Mouse (Mus musculus) frontal cortex, adult 2 months (tissue): ENCODE data around the gene As3mt. TPM values are rescaled to one million over a fixed set of nuclear protein-coding genes. Genes with fewer than 3 reads are reported as not detected.
"Not testable (repeated sequence)": the region's sequence is repeated elsewhere in the genome, so short reads cannot be mapped to it uniquely, and the experiment has no call there.

ENCODE experiments used
- DNase-seq, 2 experiments: peaks; one replicate each; pipeline ENCODE4 v3.0.0; 2022; ENCODE audit warnings: low spot score in 1 of 2; ENCODE audit errors: extremely low spot score in 1 of 2
- polyA plus RNA-seq: library from polyadenylated mRNA; depleted of rRNA; stranded (reverse); fragments of >200 nt; gene quantifications from 2 replicates; pipeline ENCODE4 v1.2.3, GENCODE M21; 2012

As3mt gene
- polyA plus RNA-seq, 1 experiment = 21.6 TPM

DNA sequence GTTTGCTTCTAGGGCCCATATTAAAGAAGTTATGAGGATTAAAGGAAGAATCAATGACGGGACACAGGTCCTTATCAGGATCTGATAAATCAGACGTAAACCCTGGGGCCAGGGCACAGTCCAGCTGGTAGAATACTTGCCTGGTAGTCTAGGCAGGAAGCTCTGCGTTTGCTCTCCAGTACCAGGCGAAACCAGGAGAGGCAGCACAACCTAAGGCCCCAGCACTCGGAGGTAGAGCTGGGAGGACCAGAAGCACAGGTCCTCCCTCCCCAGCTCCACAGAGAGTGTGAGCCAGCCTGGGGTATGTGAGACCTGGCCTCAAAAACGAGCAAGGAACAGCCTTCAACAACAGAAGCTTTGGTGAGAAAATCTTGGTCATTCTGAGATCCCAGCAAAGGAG is 34.3 kb downstream of the As3mt start:
- no peak for DNase-seq

DNA sequence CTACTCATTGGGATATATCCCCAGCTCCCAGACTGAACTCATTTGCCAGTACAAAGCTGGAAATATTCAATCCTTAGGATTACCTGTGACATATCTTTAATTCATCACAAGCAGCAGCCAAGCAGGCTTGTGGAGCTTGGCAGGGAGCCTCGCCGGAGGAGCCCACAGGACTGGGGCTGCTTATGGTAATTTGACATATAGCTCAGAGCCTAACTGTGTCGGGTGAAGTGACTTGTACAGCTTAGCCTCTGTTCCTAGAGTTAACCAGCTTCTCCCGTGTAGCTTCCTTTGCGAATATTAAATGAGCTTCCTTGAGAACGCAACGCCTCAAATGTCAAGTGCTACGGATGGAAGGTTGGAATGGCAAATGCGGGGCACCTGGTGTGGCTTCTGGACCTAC is 37.4 kb downstream of the As3mt start:
- DNase-seq = no peak

DNA sequence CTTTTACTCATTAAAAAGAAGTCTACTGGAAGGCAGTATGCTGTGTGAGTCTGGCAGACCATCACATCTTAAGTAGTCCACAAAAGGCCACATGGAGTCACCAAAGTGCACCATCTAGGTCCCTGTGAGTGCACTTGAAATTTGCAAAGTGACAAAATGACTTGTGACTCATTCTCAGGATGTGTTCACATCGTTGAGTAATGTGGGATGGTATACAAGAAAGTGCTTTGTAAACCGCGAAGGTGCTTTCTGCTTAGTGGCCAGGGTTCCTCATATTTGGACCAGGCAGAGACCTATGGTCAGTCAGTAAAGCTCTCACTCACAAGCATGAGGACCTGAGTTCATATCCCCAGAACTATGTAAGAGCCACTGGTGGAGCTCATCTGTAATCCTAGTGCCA is 40.5 kb downstream of the As3mt start:
- no peak for DNase-seq

DNA sequence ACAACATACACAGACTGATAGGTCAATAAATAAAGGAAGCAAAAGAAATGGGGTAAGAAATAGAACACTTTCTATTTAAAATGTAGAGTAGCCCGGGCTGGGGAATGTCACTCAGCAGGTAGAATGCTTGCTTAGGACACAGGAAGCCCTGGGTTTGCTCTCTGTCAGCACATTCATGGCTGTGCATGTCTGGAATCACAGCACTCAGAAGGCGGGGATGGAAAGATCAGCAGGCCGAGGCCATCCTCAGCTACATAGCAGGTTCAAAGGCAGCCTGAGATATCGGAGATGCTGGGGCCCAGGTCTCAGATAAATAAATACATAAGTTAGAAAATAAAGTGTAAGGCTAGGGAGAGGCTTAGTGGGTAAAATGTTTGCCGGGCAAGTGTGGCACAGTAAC is 45.0 kb downstream of the As3mt start:
- DNase-seq = no peak

DNA sequence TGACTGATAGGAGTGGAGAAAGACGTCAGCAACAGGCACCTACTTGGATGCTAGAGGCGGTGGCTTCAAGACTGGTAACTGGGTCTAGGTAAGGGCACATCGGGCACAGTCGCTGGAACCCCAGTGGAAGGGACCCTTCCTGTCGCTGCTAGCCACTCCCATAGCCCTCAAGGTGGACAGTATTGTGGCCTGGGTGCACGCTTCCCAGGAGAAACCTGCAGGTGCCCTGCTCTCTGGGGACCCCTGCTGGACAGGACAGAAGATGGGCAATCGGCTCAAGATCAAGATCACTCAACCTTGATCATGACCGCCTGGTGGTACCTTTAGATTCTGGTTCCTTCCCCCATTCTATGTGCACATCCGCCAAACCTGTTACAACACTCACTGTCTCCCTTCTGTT is 47.8 kb downstream of the As3mt start:
- DNase-seq = no peak

DNA sequence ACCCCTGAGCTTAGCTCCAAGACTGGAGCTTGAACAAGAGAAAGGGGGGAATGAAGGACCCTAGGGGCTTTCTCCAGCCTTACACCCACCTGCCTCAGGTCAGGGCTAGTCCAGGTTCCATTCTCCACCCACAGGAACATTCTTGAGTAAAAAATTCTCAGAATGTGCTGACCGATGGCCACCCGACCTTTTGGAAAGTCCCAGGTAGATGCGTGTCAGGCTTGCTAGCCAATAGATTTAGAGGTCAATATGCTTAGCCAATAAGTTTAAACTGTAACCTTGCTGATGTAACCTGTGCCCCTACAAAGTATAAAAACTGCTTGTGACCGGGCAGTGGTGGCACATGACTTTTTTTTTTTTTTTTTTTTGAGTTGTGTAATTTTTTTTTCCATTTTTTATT is 49.0 kb downstream of the As3mt start:
- no peak for DNase-seq

DNA sequence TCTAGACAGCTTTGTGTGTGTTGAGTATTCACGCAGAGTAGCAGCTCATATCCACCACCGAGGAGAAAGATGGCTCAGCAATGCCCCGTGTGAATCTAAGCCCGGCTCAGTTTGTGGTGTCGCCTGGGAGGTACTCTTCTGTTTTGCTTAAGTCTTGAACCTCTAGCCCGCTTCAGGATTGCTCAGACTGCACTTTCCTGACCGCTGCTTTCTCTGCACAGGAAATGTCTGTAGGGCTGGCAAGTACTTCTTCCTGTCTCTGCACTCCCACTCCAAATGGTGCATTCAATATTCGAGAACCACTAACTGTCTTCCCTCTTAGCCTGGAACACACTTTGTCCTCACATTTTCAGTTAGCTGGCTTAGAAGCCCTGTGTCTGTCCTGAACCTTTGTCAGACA is 51.8 kb downstream of the As3mt start:
- no peak for DNase-seq

DNA sequence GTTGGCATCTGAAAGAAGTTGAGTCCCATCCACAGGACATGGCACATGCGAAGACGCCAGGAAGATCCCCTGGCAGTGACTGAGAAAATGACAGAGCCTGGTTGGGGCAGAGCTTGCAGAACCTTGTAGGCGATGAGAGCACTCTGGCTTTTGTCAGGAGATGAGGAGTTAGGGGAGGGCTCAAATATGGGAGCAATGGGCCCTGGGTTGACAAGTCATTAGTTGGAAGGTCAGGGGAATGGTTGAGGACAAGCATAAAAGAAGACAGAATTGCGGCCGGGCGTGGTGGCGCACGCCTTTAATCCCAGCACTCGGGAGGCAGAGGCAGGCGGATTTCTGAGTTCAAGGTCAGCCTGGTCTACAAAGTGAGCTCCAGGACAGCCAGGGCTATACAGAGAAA is 52.7 kb downstream of the As3mt start:
- not testable (repeated sequence) for DNase-seq

DNA sequence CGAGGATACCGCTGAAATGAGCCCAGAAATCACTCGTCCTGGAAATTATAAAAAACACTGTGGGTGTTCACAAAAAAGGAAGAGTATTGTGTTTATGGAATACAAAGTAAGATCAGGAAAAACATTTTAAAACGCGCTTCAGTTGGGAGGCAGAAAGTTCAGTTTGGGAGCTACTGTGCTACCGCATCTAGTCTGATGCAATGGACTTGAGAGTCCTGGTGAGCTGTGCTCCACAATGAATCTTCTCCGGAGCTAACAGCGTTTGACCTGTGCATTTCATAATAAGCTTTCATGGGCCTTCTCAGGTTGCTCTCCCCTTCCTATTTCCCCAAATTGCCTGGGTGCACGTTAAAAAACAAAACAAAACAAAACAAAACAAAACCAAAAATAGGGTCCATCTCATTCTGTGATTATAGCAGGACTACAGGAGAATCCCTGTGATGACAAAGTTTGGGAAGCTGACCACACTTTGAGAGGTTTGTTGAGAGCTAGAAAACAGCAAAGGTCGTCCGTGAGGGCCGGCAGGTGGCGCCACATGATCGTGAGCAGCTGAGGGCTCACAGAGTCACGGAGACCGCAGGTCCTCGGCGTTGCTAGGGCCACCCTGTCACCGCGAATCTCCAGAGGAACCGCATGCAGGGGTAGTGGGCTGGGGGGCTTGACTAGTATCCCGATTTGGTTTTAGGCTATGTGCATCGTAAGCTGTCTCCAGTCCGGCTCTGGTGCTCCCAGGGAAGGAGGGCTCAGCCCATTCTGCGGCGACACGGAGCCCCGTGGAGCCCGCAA is 53.3 kb downstream of the As3mt start:
- DNase-seq = peak; percentile 75 to 93

DNA sequence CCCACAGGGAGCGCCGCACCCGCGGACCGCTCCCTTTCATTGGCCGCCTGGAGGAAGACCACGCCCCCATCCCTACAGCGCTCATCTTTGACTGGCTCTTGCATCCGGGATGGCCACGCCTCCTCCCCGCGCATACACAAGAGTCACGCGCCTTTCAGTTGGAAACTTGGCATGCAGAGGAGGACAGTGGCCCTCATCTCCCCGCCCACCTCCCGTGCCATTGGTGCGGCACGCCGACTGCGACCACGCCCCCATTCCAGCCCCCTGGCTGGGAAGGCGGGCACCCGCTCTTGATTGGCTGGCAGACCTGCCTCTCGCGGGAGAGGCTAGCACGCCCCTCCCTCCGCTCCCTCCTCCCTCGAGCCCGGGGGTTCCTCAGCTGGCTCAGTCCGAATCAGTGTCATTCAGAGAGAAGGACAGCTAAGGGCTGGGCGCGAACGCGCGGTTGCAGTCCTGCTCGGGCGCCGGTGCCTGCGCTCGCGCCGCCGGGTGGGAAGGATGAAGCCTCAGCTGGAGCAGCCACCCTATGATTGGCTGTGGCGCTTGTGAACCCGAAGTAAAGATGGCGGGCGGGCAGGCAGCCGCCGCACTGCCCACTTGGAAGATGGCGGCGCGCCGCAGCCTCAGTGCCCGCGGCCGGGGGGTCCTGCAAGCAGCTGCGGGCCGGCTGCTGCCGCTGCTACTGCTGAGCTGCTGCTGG is 54.1 kb downstream of the As3mt start, which contains the start of gene Cnnm2:
Gene Cnnm2 (plus strand): TSS at position 350 of the 700 bp plus-strand sequence.
- peak; percentile 100 for DNase-seq

DNA sequence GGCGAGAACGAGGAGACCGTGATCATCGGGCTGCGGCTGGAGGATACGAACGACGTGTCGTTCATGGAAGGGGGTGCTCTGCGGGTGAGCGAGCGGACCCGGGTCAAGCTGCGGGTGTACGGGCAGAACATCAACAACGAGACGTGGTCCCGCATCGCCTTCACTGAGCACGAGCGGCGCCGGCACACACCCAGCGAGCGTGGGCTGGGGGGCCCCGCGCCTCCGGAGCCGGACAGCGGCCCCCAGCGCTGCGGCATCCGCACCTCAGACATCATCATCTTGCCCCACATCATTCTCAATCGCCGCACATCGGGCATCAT is 54.7 kb downstream of the As3mt start:
- DNase-seq = no peak

DNA sequence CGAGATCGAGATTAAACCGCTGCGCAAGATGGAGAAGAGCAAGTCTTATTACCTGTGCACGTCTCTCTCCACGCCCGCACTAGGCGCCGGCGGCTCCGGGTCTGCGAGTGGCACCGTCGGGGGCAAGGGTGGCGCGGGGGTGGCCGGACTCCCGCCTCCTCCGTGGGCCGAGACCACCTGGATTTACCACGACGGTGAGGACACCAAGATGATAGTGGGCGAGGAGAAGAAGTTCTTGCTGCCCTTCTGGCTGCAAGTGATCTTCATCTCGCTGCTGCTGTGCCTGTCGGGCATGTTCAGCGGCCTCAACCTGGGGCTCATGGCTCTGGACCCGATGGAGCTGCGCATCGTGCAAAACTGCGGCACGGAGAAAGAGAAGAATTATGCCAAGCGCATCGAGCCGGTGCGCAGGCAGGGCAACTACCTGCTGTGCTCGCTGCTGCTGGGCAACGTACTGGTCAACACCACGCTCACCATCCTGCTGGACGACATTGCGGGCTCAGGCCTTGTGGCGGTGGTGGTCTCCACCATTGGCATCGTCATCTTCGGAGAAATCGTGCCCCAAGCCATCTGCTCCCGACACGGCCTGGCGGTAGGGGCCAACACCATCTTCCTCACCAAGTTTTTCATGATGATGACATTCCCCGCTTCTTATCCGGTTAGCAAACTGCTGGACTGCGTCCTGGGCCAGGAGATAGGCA is 55.2 kb downstream of the As3mt start:
- DNase-seq = peak; percentile 33 to 43

DNA sequence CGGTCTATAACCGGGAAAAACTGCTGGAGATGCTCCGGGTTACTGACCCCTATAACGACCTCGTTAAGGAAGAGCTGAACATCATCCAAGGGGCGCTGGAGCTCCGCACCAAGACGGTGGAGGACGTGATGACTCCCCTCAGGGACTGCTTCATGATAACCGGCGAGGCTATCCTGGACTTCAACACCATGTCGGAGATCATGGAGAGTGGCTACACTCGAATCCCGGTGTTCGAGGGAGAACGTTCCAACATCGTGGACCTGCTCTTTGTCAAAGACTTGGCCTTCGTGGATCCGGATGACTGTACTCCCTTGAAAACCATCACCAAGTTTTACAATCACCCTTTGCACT is 55.7 kb downstream of the As3mt start:
- DNase-seq = no peak

DNA sequence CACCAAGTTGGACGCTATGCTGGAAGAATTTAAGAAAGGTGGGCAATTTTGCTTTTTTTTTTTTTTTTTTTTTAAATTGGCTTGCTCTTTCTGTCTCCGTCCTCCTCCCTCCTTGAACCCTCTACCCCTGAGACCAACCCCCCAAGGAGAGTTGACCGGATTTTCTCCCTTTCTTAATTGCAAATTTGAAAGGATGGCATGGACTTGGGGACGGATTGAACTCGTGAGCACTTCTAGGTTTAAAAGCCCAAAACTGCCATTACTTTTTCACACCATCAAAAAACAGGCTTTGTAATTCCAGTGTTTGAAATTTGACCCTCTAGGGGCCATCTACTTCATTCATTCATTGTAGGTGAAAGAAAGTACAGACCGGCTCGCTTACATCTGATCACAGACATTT is 56.1 kb downstream of the As3mt start:
- DNase-seq = no peak

DNA sequence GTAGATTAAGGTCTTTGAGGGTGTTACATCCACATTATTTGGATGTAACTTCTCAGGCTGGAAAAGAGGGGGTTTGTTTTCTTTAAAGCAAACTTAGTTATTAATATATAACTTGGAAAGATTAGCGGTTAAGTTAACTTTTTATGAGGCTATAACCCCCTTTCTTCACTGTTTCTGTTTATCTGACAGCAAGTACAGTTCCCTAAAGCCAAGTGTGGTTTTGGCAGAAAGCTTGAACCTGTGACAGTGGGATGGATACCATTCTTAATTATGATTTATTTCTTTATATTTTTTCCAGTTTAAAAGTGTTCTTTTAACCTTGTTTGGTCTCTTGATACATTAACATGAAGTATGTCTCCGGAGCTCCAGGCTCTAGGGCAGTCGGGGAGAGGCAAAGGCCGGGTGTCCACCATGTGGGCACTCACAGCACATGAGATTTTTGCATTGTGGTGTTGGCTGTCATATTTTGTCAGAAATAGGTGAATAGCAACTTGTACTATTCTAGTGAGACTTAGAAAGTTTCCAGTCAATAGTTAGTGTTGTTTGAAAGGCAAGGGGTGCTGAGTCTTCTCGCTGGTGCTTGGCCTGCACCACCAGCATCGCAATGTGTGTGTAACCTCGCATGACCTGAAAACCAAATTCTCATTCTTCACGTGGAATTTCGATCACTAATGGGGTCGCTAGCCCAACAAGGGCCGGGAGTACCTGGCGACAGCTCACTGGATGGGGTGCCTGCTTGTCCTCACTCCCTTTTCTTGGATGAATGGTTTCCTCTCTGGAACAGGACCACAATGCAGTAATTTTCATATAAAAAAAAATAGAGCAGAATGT is 56.9 kb downstream of the As3mt start:
- DNase-seq = no peak

DNA sequence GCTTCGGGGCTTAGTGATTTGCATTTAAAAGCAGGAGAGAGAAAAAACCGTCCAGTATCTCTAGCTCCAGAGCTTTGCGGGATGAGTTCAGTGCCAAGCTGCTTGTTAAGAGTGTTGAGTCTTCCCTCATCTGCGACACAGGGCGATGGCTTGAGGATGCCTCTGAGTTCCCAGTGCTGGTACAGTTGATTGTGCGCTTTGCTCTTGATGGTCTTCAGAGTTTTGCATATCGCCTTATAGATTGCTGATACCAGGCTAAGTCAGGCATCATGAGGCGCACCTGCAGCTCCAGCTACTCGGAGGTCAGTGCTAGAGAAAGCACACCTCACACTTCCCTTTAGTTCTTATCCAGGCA is 57.5 kb downstream of the As3mt start:
- DNase-seq = no peak

DNA sequence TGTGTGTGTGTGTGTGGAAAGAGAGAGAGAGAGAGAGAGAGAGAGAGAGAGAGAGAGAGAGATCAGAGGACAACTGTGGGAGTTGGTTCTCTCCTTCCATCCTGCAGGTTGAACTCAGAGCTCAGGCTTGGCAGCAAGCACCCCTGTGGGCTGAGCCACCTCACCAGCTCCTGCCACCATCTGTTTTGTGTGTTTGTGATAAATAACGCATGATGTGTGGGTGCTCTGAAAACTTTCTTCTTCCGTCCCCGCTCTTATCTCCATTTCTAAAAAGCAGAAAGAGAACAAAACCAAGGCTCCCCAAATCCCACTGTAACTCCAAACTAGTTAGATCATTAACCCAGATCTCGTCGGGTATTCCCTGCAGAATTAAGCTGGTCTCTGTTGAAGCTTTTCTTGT is 58.9 kb downstream of the As3mt start:
- DNase-seq = no peak

DNA sequence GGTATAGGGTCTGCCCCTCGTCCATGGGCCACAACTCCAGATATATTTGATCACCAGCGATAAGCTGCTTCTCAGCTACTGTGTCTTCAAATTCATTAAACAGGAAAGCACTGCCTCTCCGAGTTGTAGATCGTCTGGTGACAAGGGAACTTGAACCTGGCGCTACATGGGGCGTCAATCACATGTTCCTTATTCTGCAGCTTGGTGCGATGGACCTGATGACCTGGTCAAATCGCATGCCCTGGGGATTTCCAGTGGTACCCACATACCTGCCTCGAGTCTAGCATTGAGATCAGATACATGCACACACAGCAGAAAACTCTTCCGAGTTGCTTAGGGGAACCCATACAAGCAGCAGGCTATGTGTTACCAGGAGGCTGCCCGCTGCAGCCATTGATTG is 62.5 kb downstream of the As3mt start:
- DNase-seq = no peak

DNA sequence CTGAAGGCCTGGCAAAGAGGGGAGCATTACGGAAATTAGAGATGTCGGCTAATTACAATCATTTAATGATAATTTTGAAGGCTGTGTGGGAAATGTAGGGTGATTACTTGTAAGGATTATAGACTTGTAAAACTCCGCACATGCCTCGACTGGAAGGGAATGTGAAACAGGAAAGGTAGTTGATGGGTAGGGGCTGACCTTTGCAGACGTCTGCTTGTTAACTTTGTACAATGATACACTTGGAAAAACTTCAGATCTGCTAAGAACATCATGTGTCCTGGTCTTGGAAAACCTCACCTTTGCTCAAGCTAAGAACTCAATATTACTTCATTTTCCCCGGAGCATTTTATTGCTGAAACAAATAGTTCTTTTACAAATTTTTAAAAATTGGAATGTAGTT is 64.5 kb downstream of the As3mt start:
- DNase-seq = no peak

DNA sequence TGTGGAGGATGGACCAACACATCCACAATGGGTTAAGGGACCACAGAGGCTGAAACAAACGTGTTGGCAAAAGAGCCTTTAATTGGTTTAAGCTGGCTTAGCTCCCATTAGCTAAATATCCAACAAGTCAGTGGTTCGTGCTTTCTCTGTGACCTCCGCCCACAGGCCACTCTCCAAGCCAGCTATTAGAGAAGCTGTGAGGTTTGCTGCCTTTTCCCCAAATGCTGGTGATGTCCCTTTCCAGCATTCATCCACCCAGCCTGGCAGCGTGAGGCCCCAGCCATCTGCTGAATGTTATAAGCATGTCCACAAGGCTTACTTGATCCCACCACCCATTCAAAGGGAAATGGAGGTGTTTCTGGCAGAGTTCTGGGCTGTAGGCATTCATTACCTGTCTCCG is 69.1 kb downstream of the As3mt start:
- DNase-seq = no peak

DNA sequence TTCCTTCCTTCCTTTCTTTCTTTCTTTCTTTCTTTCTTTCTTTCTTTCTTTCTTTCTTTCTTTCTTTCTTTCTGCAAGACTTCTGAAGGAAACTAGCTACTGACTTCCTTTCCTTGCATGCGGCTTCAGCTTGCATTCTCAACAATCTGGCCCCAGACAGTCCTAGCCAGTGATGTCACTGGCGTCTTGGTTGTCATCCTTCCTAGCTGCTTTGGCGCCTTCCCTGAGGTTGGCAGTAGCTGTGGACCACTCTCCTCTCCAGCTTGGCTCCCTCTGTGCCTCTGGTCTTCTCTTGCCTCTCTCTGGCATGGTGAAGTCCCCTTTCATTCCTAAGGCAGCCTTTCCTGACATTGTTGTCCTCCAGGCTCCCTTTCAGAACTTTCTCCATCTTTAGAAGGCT is 69.6 kb downstream of the As3mt start:
- no peak for DNase-seq
